Mouse (Mus musculus): ENCODE results near the gene Gm14214. TPM values are rescaled to one million over a fixed set of nuclear protein-coding genes. Genes with fewer than 3 reads are reported as not detected.

Gene Gm14214
- total RNA-seq, 1 experiment from 2014 or later = not detected

DNA sequence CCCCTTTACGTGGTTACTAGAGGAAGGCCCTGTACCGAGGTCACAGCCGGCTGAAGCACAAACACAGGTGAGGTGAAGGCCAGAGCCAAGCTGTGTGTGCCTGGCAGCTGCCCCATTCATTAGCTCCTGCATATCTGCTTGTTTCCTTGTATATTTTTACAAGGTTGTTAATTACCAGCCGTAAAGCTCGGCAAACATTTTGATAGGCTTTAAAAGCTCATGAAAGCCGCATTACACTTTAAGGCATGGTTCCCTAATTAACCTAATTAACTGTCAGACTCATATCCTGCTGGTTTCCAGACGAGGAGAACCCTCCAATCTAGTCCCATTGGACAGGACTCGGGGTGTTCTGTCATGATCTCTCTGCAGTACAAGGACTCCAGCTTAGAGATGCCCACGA lies 34.9 kb downstream of the Gm14214 start:
- no peak for ATAC-seq (replicated peaks; ENCODE audit: low read depth, poor library complexity, severe bottlenecking)

DNA sequence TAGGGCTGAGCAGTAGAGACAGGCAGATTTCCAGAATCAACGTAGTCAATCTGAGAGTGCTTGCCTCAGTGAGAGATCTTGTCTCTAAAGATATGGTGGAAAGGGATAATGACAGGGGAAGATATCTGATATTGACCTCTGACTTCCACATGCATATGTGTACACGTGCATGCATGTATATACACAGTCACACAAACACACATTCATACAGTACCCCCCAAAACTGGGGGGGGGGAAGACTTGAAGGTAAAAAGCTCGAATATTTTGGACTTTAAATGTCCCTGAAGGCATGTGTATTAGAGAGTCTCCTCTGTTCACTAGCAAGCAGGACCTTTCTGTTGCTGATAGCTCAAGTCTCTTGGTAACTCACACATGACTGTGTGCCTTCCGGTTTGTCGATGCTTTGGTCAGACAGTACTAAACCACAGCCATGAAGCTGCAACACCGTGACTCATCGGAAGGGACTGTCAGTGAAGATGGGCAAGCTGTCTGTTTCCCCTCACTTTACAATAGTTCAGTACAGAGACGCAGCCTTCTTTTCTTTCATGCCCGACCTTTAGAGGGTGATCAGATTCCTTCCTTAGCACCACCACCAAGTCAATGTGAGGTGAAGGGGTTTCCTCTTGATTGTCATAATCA lies 37.2 kb downstream of the Gm14214 start:
- ATAC-seq (replicated peaks; ENCODE audit: low read depth, poor library complexity, severe bottlenecking) = peak; percentile 86

DNA sequence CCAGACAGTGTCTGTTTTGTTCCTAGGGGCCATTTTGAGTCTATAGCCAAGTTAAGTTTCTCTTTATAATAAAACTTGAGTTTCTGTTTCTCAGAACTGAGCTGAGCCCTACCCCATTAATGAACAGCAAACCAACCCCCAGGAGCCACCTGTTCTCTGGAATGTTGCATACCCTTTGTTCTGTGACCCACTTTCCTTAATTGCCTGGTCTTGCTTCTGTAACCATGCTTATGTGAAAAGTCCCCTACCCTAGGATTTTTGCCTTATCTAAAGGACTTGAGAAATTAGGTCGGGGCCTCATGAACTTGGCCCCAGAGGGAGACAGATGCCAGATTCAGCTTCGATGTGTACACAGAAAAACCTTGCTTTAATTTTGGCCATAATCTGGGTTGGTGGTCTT lies 37.9 kb downstream of the Gm14214 start:
- no peak for ATAC-seq (replicated peaks; ENCODE audit: low read depth, poor library complexity, severe bottlenecking)

DNA sequence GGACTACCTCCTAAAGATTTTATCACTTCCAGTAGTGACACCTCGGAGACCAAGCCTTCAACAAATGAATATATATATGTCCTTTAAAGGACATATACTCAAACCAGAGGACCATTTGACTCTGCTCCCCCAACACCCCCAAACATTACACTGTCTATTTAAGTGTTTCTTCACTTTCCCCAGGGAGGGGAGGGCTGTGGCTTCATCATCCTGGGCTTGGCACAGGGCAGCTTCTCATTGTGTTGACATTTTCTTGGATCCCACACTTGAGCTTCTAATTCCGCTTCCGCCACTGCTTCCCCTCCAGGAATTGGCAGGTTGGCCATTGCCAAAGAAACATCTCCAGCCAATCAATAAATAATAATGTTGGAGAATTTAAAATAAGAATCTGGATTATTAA lies 39.0 kb downstream of the Gm14214 start:
- no peak for ATAC-seq (replicated peaks; ENCODE audit: low read depth, poor library complexity, severe bottlenecking)

DNA sequence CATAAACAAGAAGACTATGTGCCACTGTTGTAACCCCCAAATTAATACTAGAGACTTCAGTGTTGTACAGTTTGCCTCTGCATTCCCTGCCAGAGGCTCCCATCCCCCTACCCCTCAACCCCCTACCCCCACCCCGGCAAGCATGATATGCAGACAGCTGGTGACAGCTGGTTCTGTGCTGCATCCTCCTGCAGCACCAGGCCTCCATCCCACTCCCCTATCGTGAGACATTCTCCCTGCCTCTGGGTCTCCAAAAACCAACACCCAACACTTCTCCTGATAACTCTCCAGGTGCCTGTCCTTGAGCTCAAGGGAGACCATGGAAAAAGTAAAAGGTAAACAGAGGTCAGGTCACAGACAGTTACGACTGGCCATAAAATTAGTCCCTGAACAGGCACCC lies 40.1 kb downstream of the Gm14214 start:
- no peak for ATAC-seq (replicated peaks; ENCODE audit: low read depth, poor library complexity, severe bottlenecking)

DNA sequence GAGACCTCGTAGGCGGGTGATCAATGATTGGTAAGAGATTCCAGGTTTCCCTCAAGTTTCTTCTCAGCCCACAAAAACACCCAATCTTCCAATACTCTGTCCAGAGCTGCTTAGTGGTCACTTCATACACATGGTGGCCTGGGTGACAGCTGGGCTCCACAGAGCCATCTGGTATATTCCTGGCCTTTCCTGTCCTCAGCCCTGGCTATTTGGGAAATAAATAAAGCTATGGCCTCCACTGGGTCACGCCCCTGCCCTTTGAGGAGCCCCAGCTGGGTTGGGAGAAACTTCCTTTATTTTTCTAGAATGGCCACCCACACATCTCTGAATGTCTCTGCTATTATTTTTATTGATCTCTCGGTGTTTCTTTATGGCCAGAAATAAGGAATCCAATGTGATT lies 46.4 kb downstream of the Gm14214 start:
- no peak for ATAC-seq (replicated peaks; ENCODE audit: low read depth, poor library complexity, severe bottlenecking)

DNA sequence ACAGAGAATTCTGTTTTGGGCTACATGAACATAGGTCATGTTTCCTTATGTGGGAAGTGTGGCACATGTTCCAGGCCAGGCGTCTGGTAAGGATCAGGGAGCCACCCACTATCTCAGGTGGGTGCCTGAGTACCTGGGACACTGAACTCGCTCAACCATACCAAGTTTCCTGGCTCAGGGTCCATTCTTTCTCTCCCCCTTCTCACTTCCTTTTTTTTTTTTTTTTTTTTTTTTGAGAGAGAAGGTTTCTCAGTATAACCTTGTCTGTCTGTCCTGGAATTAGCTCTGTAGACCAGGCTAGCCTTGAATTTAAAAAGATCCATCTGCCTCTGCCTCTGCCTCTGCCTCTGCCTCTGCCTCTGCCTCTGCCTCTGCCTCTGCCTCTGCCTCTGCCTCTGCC lies 49.5 kb downstream of the Gm14214 start:
- no peak for ATAC-seq (replicated peaks; ENCODE audit: low read depth, poor library complexity, severe bottlenecking)

Other genes with a start within 250 kb of the Gm14214 start
- gene 1700003F12Rik, start 222.9 kb downstream of the Gm14214 start, total RNA-seq (2017) = not detected in 2 replicates
- gene Actl10, start 218.3 kb downstream of the Gm14214 start, total RNA-seq (2017) = not detected in 2 replicates
- gene Necab3, start 211.1 kb downstream of the Gm14214 start, total RNA-seq (2017) = 0.15 and 0.64 TPM in 2 replicates
- 11.1 and 13.2 TPM in 2 replicates for gene E2f1, start 200.1 kb downstream of the Gm14214 start, total RNA-seq (2017)
- gene Pxmp4, start 166.3 kb downstream of the Gm14214 start, total RNA-seq (2017) = 14.2 and 18.2 TPM in 2 replicates
- 0.34 and 0.87 TPM in 2 replicates for gene Zfp341, start 156.7 kb downstream of the Gm14214 start, total RNA-seq (2017)
- not detected in 2 replicates for gene 4930519P11Rik, start 156.6 kb downstream of the Gm14214 start, total RNA-seq (2017)
- gene Chmp4b, start 118.3 kb downstream of the Gm14214 start, total RNA-seq (2017) = 99.8 and 109 TPM in 2 replicates
- 196 and 236 TPM in 2 replicates for gene Raly, start 21.1 kb upstream of the Gm14214 start, total RNA-seq (2017)
- gene a, start 21.4 kb upstream of the Gm14214 start, total RNA-seq (2017) = not detected in 2 replicates
- 222 and 224 TPM in 2 replicates for gene Eif2s2, start 122.9 kb upstream of the Gm14214 start, total RNA-seq (2017)
- gene Gm14226, start 248.2 kb upstream of the Gm14214 start, total RNA-seq (2017) = not detected in 2 replicates

All from common myeloid progenitor, adult 5-6 weeks (primary cell).